ENCODE assay signal across 26 mouse cellular contexts in genomic region chr17:77469678-77470077, GRCm38 (mm10).
"Had no signal": no experiment of that assay in that cellular context is flagged by ENCODE, and none has a peak within 500 bp of the region (broad histone marks: within the 10 kb centered on the region; RNA-seq: fewer than 3 reads in every experiment).

No protein-coding gene starts in this region.

- H3K27ac ChIP-seq: heart, embryonic 10.5 days; heart, embryonic 13.5 days; heart, embryonic 15.5 days; hindbrain, embryonic 10.5 days; hindbrain, embryonic 12.5 days; hindbrain, embryonic 13.5 days; hindbrain, embryonic 14.5 days; hindbrain, embryonic 15.5 days; hindbrain, postnatal 0 days; intestine, embryonic 15.5 days; kidney, embryonic 15.5 days; kidney, postnatal 0 days; layer of hippocampus, adult 2 months; left cerebral cortex, adult 2 months had no signal

- H3K9me3 ChIP-seq: heart, embryonic 10.5 days; heart, embryonic 12.5 days; heart, embryonic 13.5 days; heart, embryonic 15.5 days; hindbrain, embryonic 10.5 days; hindbrain, embryonic 12.5 days; hindbrain, embryonic 13.5 days; hindbrain, embryonic 15.5 days; intestine, embryonic 15.5 days; kidney, embryonic 15.5 days had no signal

- DNase-seq: heart, postnatal 10 days; heart, postnatal 14 days; heart, postnatal 36 days; heart, postnatal 4 days; kidney, adult 11 months; kidney, adult 18-20 months; kidney, adult 9 months; kidney, postnatal 14 days; kidney, postnatal 4 days; layer of hippocampus, adult 9-11 months; layer of hippocampus, postnatal 36 days had no signal

- H3K27me3 ChIP-seq: heart, embryonic 12.5 days; heart, embryonic 13.5 days; heart, embryonic 15.5 days; hindbrain, embryonic 12.5 days; hindbrain, embryonic 13.5 days; hindbrain, embryonic 15.5 days; intestine, embryonic 15.5 days; kidney, embryonic 15.5 days had no signal

- H3K36me3 ChIP-seq: heart, embryonic 10.5 days; heart, embryonic 12.5 days; heart, embryonic 13.5 days; heart, embryonic 15.5 days; hindbrain, embryonic 10.5 days; hindbrain, embryonic 12.5 days; hindbrain, embryonic 13.5 days; hindbrain, embryonic 15.5 days; intestine, embryonic 15.5 days; kidney, embryonic 15.5 days had no signal

- H3K4me3 ChIP-seq: heart, embryonic 10.5 days; heart, embryonic 12.5 days; heart, embryonic 13.5 days; heart, embryonic 15.5 days; hindbrain, embryonic 10.5 days; hindbrain, embryonic 12.5 days; hindbrain, embryonic 13.5 days; hindbrain, embryonic 15.5 days; intestine, embryonic 15.5 days; kidney, embryonic 15.5 days; layer of hippocampus, adult 2 months; left cerebral cortex, adult 2 months had no signal

- H3K4me1 ChIP-seq: heart, embryonic 10.5 days; heart, embryonic 12.5 days; heart, embryonic 13.5 days; heart, embryonic 15.5 days; hindbrain, embryonic 10.5 days; hindbrain, embryonic 12.5 days; hindbrain, embryonic 13.5 days; hindbrain, embryonic 15.5 days; intestine, embryonic 15.5 days; kidney, embryonic 15.5 days had no signal

- H3K9ac ChIP-seq: heart, embryonic 12.5 days; heart, embryonic 13.5 days; heart, embryonic 15.5 days; hindbrain, embryonic 12.5 days; hindbrain, embryonic 13.5 days; hindbrain, embryonic 14.5 days; hindbrain, embryonic 15.5 days; intestine, embryonic 15.5 days; kidney, embryonic 15.5 days had no signal
